Mouse (Mus musculus) R1 (cell line): ENCODE results near the gene Dkkl1.

Source experiments
- DNase-seq: peaks from one replicate; pipeline ENCODE4 v3.0.0-alpha.2; 2018; ENCODE audit warnings: low read depth, low spot score

Dkkl1 gene

GRCm38 (mm10) chr7:45229459-45230203, 17.7 kb upstream of the Dkkl1 start:
- DNase-seq, result peak; percentile 95

DNA sequence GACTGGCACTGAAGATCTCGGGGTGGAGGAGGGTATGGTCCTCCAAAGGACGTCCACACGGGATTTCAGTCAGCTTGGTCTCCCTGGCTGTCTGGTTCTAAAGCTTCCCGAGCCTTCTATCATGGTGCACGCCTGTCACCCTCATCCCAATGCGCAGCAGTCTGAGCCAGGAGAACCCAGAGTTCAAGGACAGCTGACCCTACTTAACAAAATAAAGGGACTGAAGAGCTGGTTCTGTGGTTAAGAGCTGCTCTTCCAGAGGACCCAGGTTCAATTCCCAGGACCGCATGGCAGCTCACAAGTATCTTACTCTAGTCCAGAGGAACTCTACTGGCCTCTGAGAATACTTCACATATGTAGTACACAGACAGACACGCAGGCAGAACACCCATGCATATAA, 17.1 kb upstream of the Dkkl1 start:
- peak; percentile 63 for DNase-seq

DNA sequence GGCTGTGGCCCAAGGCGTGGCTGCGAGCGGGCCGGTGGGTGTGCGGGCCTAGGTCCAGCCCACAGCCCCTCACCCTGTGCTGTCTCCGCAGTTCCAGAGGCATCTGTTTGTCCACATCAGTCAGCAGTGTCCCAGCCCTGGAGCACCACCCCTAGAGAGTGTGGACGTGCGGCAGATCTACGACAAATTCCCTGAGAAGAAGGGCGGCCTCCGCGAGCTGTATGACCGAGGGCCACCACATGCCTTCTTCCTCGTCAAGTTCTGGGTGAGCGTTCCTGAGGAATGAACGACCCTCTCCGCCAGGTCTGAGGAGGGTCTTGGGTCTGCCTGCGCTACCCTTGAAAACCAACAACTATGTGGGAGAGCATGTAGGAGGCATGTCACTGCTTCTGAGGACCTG, 16.6 kb upstream of the Dkkl1 start:
- DNase-seq, result no peak

GRCm38 (mm10) chr7:45226421-45226820, 14.5 kb upstream of the Dkkl1 start:
- DNase-seq, result no peak

- no peak for DNase-seq
Observed at GRCm38 (mm10) chr7:45224826-45225225, 12.9 kb upstream of the Dkkl1 start.

GRCm38 (mm10) chr7:45221680-45222079, 9.7 kb upstream of the Dkkl1 start:
- DNase-seq, result no peak

GRCm38 (mm10) chr7:45216442-45217183, 4.7 kb upstream of the Dkkl1 start:
- peak; percentile 87 for DNase-seq

DNA sequence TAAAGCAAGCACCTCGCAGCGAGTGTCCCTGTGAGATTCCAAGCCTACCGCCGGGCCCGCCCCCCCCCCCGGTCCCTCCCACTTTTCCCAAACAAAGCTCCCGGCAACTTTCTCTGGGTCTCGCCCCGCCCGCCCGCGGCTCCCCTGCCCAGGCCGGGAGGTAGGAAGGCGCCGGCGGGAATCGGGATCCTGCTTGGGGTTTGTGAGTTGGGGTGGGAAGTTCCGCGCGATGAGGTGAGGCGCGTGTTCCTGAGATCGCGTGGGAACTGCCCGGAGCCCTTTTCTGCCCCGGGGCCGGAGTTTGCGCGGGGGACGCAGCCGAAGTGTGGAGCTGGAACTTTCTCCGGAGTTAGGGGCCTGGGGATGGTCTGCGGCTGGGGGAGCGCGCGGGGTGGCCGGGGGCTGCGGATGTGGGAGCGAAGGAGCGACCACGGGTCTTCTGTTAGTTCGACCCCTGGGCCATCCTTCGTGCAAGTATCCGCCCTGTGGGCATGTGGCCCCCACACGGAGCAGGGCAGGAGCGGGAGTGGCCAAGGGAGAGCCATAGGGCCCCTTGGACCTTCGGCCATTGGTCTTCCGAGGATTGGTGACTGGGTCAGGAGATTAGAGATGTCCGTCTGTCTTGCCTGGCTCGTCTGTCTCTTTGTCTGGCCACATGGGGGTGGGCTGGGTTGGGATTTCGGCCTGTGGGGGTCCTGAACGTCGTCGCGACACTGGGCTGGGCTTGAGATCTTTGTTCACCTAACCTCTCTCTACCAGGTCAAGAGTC, 3.9 kb upstream of the Dkkl1 start, which contains the start of gene Tead2:
TSS of gene Tead2 (plus strand) at position 81 of the 769 bp plus-strand sequence.
- peak; percentile 87 for DNase-seq

GRCm38 (mm10) chr7:45213708-45214107, 1.8 kb upstream of the Dkkl1 start:
- no peak for DNase-seq

DNA sequence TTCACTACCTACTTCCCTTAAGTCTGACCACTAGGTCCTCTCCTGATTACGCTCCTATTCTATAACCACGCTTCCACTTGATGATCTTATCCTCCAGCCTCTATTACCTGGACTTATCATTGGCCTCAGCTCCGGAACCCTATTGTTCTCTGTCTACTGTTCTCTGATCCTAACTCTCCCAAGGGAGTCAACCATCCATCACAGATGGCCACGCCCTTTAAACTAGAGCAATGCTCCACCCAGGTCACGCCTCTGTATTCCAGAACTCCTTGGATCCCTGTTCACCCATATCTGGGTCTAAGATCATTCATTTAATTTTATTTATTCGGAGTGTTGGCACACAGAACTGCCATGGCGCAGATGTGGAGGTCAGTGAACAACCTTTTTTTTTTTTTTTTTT, 409 bp upstream of the Dkkl1 start:
- peak; percentile 73 for DNase-seq

GRCm38 (mm10) chr7:45211070-45211469, 877 bp downstream of the Dkkl1 start:
- DNase-seq, result no peak

- peak; percentile 47 for DNase-seq
Observed at GRCm38 (mm10) chr7:45208260-45208659, 3.7 kb downstream of the Dkkl1 start.

- DNase-seq, result peak; percentile 100
Observed at GRCm38 (mm10) chr7:45204380-45205143, 7.4 kb downstream of the Dkkl1 start, which contains the start of gene Ccdc155. Gene Ccdc155, minus strand, starts transcription at chr7:45204892.

DNA sequence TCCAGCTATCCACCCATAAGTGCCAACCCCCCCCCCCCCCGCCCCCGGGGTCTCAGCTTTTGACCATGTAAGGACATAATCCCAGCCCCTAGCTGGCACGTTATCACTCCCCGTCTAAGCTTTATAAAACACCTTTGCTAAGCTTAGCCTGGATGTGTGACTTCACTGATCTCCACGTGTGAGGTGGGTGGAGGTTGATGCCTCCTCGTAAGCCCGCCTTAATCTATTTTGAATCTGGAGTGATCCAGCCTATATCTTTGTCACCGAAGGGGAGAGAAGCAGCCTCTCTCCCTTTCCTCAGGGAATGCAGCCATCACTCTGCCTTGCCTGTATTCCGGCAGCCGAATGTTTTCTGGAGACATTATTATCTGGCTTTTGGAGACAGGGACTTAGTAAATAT, 9.3 kb downstream of the Dkkl1 start:
- no peak for DNase-seq

DNA sequence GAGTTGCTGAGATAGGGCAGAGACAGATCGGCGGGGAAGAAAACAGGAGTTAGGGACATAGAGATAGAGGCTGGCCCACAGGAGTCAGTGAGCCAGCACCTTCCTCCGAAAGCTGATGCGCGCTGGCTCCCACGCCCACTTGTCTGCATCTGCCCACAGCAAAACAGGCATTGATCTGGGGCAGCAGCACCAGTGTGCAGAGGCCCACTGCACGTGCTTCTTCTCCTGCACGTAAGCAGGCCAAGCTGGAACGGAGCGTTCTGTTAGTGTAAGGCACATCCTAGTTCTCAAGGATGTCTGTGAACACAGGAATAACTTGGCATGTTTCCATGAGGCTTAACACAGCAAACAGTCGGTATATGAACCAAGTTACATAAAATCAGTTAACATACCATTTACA, 13.0 kb downstream of the Dkkl1 start:
- DNase-seq, result no peak

GRCm38 (mm10) chr7:45198435-45198834, 13.5 kb downstream of the Dkkl1 start:
- peak; percentile 75 for DNase-seq

DNA sequence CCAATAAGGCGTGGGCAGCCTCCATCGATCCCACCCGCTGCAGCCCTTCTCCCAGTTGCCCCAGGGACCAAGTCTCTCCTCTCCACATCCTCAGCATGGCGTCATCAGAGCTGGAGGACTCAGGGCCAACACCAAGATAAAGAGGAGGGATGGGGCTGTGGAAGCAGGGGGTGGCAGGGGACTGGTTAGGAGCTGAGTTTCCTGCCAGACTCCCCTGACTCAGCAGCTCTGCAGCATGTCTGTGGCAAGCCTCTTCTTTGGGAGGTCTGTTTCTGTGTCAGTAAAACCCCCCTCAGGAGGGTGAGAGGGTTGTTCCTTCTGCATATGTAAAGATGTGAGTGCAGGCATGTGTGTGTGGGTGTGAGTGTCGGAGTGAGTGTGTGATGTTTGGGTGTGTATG, 15.0 kb downstream of the Dkkl1 start:
- DNase-seq, result no peak

- no peak for DNase-seq
Observed at GRCm38 (mm10) chr7:45196176-45196535, 15.8 kb downstream of the Dkkl1 start.

- no peak for DNase-seq
Observed at GRCm38 (mm10) chr7:45195341-45196175, 16.4 kb downstream of the Dkkl1 start.
